Mouse (Mus musculus): ENCODE results near the gene Irak3. TPM values are rescaled to one million over a fixed set of nuclear protein-coding genes. Genes with fewer than 3 reads are reported as not detected.
"Not testable (repeated sequence)": the region's sequence is repeated elsewhere in the genome, so short reads cannot be mapped to it uniquely, and the experiment has no call there.

Gene Irak3
- total RNA-seq, 2 experiments from 2014 or later: 0.57 to 0.58 TPM

DNA sequence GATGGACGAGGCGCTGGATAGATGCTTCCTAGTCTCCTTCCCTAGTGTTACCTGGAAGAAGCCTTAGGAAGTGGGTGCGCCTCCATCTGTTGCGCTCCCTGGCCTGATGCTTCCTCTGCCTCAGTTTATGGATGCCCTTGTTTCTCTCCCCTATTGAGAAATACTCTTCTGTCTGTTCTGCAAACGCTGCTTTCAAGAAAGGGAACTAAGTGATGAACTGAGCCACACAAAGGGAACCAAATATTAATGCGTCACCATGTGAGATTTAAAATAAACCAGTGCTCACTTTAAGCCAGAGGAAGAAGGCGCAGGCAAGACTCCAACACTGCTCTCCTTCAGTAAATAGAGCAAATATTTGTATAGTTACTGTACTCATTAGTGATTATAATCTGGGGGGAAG, 38.4 kb downstream of the Irak3 start:
- no peak for DNase-seq (ENCODE audit: low spot score in 2 of 2)

DNA sequence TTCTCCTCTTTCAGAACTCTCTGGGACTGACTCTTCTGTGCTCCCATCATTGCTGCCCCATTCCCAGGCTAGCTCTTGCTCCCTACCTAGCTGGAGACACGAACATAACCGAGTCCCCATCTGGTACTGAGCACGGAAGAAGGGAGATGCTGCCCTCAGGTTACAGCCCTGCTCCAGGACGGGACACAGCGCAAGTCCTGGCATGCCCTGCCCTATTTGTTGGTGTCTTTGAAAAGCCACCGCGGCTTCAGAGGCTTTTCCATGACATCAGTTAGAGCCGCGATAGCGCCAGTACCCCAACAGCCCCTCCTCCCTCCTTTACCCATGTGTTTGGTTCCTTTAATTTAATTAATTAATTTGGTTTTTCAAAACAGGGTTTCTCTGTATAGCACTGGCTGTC, 39.1 kb downstream of the Irak3 start:
- no peak for DNase-seq (ENCODE audit: low spot score in 2 of 2)

- DNase-seq (ENCODE audit: low spot score in 2 of 2): no peak
Observed at GRCm38 (mm10) chr10:120160533-120160932, 41.4 kb downstream of the Irak3 start.

GRCm38 (mm10) chr10:120153911-120154310, 48.0 kb downstream of the Irak3 start:
- no peak for DNase-seq (ENCODE audit: low spot score in 2 of 2)

DNA sequence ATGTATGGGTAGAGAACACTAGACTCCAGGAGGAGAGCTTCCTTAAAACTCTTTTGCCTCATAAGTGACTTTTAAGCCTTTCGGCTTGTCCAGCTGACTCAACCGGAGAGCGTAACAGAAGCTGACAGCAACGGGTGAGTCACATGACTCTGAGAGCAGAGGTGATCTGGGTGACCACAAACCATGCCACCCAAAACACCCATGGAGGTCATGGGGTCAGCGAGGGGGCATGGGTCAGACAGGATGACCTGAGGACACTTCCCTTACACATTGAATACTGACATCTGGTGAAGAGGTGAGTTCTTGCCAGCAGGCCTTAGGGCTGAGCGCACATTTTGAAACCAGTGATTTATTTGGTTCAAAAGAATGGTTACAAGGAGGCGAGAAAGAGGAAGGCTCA, 50.3 kb downstream of the Irak3 start:
- DNase-seq (ENCODE audit: low spot score in 2 of 2): no peak

- no peak for DNase-seq (ENCODE audit: low spot score in 2 of 2)
Observed at GRCm38 (mm10) chr10:120140916-120141516, 60.9 kb downstream of the Irak3 start.

- no peak for DNase-seq (ENCODE audit: low spot score in 2 of 2)
Observed at GRCm38 (mm10) chr10:120140193-120140592, 61.7 kb downstream of the Irak3 start.

- DNase-seq (ENCODE audit: low spot score in 2 of 2): no peak
Observed at GRCm38 (mm10) chr10:120136020-120136562, 65.8 kb downstream of the Irak3 start.

- no peak for DNase-seq (ENCODE audit: low spot score in 2 of 2)
Observed at GRCm38 (mm10) chr10:120133697-120134096, 68.2 kb downstream of the Irak3 start.

DNA sequence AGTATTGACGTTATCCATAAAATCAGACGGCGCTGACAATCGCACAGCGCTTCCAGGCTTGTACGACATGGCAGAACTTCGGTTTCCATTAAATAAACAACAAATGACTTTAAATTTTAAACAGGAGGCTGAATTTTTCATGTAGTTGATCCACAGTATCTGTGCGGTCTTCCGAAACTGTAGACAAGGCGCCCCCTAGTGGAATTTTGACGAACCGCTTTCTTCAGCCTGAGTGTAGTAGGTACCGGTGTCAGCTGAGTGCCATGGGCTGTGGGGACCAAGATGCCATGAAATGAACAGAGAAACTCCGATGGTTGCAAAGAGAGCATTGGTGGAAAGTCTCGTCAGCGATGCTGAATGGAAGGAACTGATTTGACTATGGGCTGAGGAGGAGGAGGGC, 71.3 kb downstream of the Irak3 start:
- peak; percentile 51 to 78 for DNase-seq (ENCODE audit: low spot score in 2 of 2)

DNA sequence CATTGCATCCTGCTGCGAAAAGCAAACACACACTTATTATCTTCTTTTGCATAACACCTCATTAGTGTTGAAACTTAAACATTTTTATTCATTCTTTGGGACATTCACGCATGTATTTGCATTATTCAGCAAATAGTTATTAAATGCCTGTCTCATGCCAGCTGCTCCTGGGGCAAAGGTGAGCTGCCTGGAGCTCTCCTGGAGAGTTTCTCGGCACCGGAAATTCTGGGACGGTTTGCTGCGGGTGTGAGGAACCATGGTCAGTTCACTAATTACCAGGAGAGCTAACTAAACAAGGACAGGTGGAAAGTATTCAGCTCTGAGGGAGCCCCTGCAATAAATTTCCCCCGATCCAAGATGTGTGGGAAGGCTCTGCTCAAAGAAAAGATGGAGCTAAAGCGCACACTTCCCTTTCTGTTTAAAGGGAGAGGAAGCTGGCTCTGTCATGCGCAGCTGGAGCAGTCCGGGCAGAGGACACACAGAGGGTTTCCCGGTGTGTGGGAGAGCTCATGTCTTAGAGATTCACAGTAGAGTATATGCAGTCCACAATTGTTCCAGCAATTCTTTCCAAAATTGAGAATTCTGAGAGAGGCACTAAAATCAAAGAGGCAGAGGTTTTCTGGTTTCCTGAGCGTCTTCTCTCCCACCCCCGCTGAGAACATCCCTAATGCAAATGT, 73.2 kb downstream of the Irak3 start:
- DNase-seq (ENCODE audit: low spot score in 2 of 2): no peak

DNA sequence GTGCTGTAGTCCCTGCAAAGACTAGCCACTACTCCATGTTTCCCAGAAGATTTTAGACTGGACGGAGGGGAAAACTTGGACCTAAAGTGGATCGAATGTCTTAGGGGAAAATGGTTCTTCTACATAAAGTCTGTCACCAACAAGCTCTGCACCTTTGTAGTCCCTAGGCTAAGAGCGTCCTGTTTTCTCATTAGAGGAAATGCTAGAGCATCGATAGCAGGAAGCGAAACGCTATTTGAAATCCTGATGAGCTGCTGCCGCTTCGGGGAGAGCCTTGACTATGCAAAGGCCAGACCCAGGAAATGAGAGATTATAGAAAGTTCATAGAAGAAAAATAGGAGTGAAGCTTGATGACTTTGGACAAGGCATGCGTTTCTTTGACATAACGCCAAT, 76.5 kb downstream of the Irak3 start:
- DNase-seq (ENCODE audit: low spot score in 2 of 2): no peak

DNA sequence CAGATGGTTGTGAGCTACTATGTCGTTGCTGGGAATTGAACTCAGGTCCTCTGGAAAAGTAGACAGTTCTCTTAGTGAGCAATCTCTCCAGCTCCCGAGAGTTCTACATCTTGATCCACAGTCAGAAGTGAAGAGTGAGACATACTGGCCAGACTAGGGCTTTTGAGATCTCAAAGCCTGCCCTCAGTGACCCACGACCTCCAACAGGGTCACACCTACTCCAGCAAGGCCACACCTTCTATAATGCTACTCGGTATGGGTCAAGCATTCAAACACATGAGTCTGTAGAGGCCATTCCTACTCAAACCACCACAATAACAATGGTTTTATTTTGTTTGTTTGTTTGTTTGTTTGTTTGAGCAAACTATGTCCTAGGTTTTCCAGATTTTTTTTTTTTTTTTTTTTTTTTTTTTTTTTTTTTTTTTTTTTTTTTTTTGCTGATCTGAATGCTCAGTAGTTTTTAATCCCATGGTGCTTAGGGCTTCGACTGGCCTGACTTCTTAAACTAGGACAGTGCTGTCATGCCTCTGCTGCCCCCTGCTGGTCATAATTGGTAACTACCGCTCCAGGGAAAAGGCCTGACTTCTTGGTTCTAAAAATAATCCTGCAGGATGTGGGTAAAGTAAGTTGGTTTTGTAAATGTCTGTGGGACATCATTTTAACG, 77.0 kb downstream of the Irak3 start:
- peak; percentile 74 to 91 for DNase-seq (ENCODE audit: low spot score in 2 of 2)

DNA sequence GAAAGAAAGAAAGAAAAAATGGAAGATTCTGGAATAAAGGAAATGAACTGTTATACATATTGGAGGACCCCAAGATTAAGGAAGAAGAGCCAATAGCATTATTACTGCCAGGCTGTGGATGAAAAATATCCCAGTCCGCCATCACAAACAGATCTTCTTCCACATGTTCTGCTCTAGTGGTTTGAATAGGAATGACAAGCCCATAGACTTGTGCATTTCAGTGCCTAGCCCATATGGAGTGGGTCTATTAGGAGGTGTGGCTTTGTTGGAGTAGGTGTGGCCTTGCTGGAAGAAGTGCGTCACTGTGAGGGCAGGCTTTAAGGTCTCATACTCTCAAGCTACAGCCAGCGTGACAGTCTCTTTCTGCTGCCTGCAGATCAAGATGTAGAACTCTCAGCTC, 78.2 kb downstream of the Irak3 start:
- DNase-seq (ENCODE audit: low spot score in 2 of 2): no peak

GRCm38 (mm10) chr10:120115249-120115648, 86.7 kb downstream of the Irak3 start:
- no peak for DNase-seq (ENCODE audit: low spot score in 2 of 2)

DNA sequence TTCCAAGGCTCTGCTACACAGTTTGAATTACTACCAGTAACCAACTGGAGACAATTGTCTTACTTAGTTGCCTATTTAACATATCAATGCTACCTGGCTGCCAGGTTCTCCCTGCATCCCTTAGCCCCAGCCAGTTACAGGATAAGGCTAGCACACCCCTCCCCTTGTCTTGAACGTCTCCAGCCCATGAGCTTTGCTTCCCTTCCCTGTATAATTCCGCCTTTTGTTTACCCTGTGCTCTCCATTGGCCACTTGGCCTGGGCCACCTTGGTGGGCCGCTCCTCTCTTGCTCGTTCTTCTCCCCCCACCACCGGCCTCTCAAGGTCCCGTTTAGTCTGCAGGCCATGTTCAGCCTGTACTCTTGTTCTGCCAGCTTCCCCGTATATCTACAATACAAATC, 87.4 kb downstream of the Irak3 start:
- DNase-seq (ENCODE audit: low spot score in 2 of 2): no peak

DNA sequence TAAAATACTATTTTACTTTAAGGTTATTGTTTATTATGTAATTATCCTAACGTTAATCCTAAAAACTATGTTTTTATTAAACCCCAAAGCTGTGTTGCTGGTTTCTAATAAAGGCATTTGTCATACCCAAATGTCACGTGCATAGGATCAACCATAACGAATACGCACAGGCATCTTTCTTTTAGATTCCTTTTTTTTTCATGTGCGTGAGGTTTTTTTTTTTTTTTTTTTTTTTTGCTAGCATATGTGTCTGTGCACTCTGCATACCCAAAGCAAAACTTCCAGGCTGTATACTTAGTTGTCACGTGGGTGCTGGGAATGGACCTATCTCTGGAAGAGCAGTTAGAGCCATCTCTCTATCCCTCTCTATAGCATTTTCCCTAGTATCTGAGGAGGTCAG, 88.0 kb downstream of the Irak3 start:
- DNase-seq (ENCODE audit: low spot score in 2 of 2): no peak

GRCm38 (mm10) chr10:120113482-120113881, 88.4 kb downstream of the Irak3 start:
- not testable (repeated sequence) for DNase-seq (ENCODE audit: low spot score in 2 of 2)

DNA sequence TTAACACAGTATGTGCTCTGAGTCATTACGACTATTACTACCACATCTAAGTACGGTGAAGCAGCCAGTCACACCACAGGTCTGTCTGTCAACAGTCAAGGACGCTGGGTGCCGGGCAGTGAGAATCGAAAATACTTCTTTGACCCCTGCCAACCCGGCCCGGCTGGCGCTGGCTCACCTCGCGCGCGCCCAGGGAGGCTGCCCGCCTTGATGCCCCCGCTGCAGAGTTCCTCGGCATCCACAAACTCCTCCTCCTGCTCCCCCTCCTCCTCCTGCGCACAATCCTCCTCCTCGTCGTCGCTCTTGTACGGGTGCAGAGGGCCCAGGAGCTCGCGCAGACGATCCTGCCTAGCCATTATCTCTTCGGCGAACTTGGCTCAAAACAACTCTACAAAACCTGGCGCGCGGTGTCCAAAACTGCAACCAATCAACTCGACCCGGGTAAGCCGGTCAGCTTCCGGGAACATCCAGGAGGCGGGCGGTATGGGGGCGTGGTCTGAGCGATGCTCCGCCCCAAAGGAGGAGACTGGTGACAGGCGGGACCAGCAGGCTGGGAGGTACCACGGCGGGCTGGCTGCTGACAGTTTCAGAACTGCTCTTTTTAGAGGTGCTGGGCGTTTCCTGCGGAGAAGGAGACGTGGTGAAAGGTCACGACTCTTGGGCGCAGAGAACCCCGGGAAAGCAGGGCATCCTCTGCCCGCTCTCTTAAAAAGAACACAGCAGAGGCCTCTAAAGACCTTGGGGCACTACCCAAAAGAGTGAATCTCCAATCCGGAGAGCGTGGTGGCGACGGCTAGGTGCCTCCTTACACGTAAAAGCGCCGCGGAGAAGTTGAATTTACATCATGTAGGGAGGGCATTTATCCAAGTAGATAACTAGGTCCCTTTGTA, 89.2 kb downstream of the Irak3 start, which contains the start of gene Helb:
Gene Helb, minus strand, starts transcription at position 481 of the 890 bp plus-strand sequence.
- DNase-seq (ENCODE audit: low spot score in 2 of 2): peak; percentile 92 to 95

DNA sequence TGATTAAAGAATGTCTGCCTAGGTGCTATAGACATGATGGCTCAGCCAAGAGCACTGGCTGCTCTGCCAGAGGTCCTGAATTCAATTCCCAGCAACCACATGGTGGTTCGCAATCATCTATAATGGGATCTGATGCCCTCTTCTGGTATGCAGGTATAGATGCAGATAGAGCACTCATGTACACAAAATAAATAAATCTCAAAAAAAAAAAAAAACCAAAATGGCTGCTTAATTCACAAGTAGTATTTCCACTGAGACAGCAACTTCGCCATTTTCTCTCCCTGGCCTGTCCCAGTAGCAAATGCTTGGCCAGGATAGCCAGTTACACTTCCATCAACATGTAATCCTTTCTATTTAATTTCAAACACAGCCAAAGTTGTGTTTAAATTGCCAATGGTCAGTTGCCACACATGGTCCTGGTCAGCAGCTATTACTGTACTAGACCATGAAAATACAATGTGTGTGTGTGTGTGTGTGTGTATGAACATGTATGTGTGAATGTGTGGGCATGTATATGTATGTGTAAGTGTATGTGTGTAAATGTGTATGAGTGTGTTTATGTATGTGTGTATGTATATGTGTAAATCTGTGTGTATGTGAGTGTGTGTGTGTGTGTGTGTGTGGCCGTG, 90.1 kb downstream of the Irak3 start:
- DNase-seq (ENCODE audit: low spot score in 2 of 2): no peak

DNA sequence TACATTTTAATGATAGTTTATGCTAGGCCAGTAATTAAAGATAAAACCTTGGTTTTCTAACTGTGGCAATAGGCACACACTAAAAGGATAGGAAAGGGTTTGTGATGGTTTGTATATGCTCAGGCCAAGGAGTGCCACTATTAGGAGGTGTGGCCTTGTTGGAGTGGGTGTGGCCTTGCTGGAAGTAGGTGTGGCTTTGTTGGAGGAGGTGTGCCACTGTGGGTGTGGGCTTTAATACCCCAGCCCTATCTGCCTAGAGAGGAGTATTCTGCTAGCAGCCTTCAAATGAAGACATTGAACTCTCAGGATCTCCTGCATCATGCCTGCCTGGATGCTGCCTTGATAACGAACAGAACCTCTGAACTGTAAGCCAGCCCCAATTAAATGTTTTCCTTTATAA, 101.1 kb downstream of the Irak3 start:
- no peak for DNase-seq (ENCODE audit: low spot score in 2 of 2)

All from layer of hippocampus, adult 18-20 months (tissue).